Mouse (Mus musculus): ENCODE results near the gene Wrap53.
A peak's percentile ranks its signal among the peaks of the same experiment; 100 is the strongest.

GRCm38 (mm10) chr11:69579128-69580017 lies 682 bp downstream of the Wrap53 start:
- peak; percentile 99 for TF ChIP-seq CTCF (IDR thresholded peaks at IDR 0.05; ENCODE audit: low read depth, low read length)
- TF ChIP-seq POLR2A (IDR thresholded peaks at IDR 0.05; ENCODE audit: borderline replicate concordance, low read depth, low read length) = no peak
